Mouse (Mus musculus): ENCODE results near the gene Gm11060. TPM values are rescaled to one million over a fixed set of nuclear protein-coding genes. Genes with fewer than 3 reads are reported as not detected.

Gene Gm11060
- polyA plus RNA-seq, 1 experiment from 2014 or later = not detected

GRCm38 (mm10) chr2:105086081-105086480 is 5.7 kb upstream of the Gm11060 start:
- H3K4me2 ChIP-seq = no peak overlapping the region
- no peaks in the 10 kb centered on the region for H3K36me3 ChIP-seq
- H3K27me3 ChIP-seq = no peaks in the 10 kb centered on the region
- peaks cover 15% of the 10 kb centered on the region for H3K4me1 ChIP-seq
- no peaks in the 10 kb centered on the region for H3K9me3 ChIP-seq
- no peak for ATAC-seq (ENCODE audit: borderline replicate concordance, extremely low read depth, low FRiP score, low TSS enrichment)
- 93% methylated on average over 3 of the region's 3 CpGs for WGBS
- no peak overlapping the region for H3K4me3 ChIP-seq
- H3K9ac ChIP-seq = no peak overlapping the region
- H3K27ac ChIP-seq = no peak overlapping the region

DNA sequence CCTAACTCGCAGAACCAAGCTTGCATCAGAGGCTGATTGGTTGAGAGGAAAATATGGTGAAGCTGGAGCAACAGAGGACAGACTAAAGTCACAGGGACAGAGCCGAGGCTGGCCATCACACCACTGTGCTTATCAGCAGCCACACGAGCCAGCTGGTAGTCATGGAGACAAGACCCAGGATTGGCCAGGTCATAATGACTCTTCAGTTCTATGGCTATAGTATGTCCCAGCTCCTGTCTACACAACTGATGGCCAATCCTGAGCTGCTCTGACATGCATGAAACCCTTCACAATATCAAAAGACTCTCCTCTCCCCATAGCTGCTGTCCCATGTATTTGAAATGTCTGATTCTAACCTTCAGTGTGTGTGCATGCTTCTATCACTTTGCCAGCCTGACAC is 3.8 kb upstream of the Gm11060 start:
- H3K27ac ChIP-seq = no peak overlapping the region
- no peak overlapping the region for H3K9ac ChIP-seq
- no peaks in the 10 kb centered on the region for H3K27me3 ChIP-seq
- ATAC-seq (ENCODE audit: borderline replicate concordance, extremely low read depth, low FRiP score, low TSS enrichment) = no peak
- WGBS = 56% methylated on average over 3 of the region's 3 CpGs
- no peak overlapping the region for H3K4me2 ChIP-seq
- H3K36me3 ChIP-seq = no peaks in the 10 kb centered on the region
- H3K4me3 ChIP-seq = no peak overlapping the region
- H3K4me1 ChIP-seq = peaks cover 15% of the 10 kb centered on the region
- H3K9me3 ChIP-seq = no peaks in the 10 kb centered on the region

GRCm38 (mm10) chr2:105089083-105089482 is 2.7 kb upstream of the Gm11060 start:
- Histone ChIP-seq H3K27me3 (no peaks in the 10 kb centered on the region), H3K4me1 (peaks cover 15% of the 10 kb centered on the region), H3K4me2 (no peak overlapping the region), H3K9ac (no peak overlapping the region), H3K27ac (no peak overlapping the region), H3K36me3 (no peaks in the 10 kb centered on the region), H3K4me3 (no peak overlapping the region), H3K9me3 (no peaks in the 10 kb centered on the region)
- 45% methylated on average over 4 of the region's 4 CpGs for WGBS
- no peak for ATAC-seq (ENCODE audit: borderline replicate concordance, extremely low read depth, low FRiP score, low TSS enrichment)

DNA sequence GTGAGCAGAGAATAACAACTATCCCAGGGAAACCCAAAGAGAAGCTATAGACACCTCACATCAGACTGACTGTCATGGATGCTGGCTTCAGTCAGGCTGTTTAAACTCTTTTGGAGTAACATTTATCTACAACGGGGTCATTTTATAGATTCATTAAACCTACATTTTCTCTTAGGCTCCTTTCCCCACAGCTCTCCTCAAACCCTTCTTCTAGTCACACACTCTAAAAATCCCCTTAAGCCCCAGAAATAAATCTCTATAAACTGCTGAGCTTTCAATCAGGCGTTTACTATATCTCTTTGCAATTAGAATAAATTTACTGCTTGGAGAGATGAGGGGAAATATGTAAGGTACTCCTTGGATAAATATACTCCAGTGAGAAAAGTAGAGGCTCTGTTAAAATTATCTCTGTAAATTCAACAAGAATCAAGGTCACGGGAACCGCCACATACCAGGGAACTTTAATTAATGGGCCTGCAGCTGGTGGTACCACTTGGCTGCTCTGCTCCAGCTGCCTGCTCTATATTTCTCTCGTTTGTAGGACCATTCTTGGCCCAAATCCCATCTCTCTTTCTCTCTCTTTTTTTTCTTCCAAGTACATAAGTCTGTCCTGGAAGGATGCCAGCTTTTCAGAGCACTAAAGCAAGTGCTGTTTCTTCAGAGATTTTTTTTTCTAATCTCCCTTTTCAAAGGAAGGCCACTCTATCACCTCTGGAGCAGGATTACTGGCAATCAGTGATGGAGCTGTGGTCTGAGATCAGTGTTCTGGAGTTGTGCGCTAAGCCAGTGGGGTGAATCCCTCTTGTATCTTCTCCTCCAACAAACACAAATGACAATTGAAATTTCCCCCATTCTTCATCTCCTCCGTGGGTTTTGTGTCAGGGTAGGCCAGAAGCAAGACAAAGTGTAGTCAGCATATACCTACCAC is 2.0 kb upstream of the Gm11060 start:
- WGBS = 18% methylated on average over 7 of the region's 7 CpGs

DNA sequence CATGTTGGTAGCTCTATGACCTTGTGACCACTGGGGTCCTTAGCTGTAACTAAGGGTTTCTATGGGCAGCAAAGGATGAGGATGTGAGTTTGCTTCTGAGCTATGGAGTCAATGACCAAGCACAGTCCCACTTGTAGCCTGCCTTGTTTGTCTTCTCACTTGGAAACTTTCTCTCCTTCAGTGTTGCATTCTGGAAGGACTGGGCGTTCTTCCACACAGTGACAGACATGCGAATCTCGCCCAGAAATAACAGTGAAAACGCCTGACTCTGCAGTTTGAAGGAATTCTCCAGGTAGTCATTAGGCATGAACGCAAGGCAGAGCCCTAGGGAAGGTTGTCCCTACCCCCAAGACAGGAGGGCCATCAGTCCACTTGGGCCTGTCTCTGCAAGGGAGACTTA is 827 bp upstream of the Gm11060 start:
- 66% methylated on average over 5 of the region's 5 CpGs for WGBS
- ATAC-seq (ENCODE audit: borderline replicate concordance, extremely low read depth, low FRiP score, low TSS enrichment) = no peak

More for the DNA sequence above, 2.0 kb upstream of the Gm11060 start:
- no peak overlapping the region for H3K4me2 ChIP-seq
- peak; percentile 42; the same call in 1 of the 2 replicates for ATAC-seq (ENCODE audit: borderline replicate concordance, extremely low read depth, low FRiP score, low TSS enrichment)
- no peak overlapping the region for H3K27ac ChIP-seq
- H3K4me1 ChIP-seq = peaks cover 15% of the 10 kb centered on the region
- no peak overlapping the region for H3K9ac ChIP-seq
- no peaks in the 10 kb centered on the region for H3K27me3 ChIP-seq
- H3K36me3 ChIP-seq = no peaks in the 10 kb centered on the region
- H3K4me3 ChIP-seq = no peak overlapping the region
- no peaks in the 10 kb centered on the region for H3K9me3 ChIP-seq

DNA sequence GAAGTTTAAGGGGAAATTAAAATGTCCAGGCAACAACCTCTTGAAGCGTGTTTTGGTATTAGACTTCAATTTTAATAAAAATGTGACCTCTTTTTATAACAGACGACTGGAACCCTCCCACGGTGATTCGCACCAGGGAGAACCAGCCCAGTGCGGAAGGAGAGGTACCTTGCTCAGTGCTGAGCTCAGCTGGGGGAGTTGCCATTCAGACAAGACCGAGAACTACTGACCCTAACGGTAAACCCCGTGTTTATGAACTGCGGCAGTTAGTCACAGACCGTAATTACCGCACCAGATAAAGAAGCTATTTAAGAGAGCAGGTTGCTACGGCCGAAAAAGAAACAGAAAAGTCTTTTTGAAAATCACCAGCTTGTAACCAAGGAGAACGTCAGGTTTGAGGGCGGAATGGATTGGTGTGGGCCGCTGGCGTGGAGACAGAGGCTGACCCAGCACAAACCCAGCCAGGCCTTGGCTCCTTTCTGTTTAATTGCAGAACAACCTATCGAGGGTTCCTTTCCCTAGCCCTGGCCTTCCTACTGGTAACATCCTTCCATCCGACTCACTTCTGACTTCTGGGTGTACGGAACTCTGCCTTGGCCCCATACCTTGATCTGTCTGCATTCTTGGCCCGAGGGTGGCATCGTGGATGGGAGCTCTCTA is 5.6 kb downstream of the Gm11060 start:
- WGBS = 85% methylated on average over 22 of the region's 22 CpGs
- Histone ChIP-seq H3K27ac (no peak overlapping the region), H3K27me3 (no peaks in the 10 kb centered on the region)

More for the DNA sequence above, 827 bp upstream of the Gm11060 start:
- no peaks in the 10 kb centered on the region for H3K27me3 ChIP-seq
- no peak overlapping the region for H3K4me3 ChIP-seq
- H3K4me2 ChIP-seq = no peak overlapping the region
- H3K4me1 ChIP-seq = peaks cover 15% of the 10 kb centered on the region
- H3K36me3 ChIP-seq = no peaks in the 10 kb centered on the region
- no peak overlapping the region for H3K27ac ChIP-seq
- H3K9ac ChIP-seq = no peak overlapping the region
- H3K9me3 ChIP-seq = no peaks in the 10 kb centered on the region

DNA sequence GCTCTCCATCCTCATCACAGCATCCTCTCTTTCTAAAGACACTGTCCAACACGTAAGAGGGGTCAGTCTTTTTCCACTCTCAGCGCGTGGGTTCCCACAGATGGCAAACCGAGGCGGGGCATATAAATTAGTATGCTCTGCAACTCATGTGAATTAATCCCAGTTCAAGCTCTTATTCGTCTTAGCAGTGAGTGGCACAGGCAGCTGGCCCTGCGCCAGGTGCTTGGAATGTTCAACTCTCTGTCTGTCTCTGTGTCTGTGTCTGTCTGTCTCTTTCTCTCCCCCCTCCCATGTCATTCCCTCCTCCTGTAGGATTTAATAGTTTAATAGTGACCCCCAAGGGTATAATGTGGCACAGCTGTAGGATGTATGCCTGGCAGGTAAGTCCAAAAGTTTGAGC is 7.6 kb downstream of the Gm11060 start:
- no peaks in the 10 kb centered on the region for H3K4me1 ChIP-seq

More for the DNA sequence above, 5.6 kb downstream of the Gm11060 start:
- no peaks in the 10 kb centered on the region for H3K9me3 ChIP-seq
- no peak overlapping the region for H3K4me2 ChIP-seq
- no peak for ATAC-seq (ENCODE audit: borderline replicate concordance, extremely low read depth, low FRiP score, low TSS enrichment)
- no peak overlapping the region for H3K9ac ChIP-seq
- no peak overlapping the region for H3K4me3 ChIP-seq
- H3K4me1 ChIP-seq = no peaks in the 10 kb centered on the region
- H3K36me3 ChIP-seq = no peaks in the 10 kb centered on the region

GRCm38 (mm10) chr2:105100541-105100940 is 8.7 kb downstream of the Gm11060 start:
- no peaks in the 10 kb centered on the region for H3K36me3 ChIP-seq
- H3K9me3 ChIP-seq = no peaks in the 10 kb centered on the region
- no peak overlapping the region for H3K4me3 ChIP-seq
- H3K4me2 ChIP-seq = no peak overlapping the region
- no peak for ATAC-seq (ENCODE audit: borderline replicate concordance, extremely low read depth, low FRiP score, low TSS enrichment)
- 58% methylated on average over 7 of the region's 7 CpGs for WGBS
- no peaks in the 10 kb centered on the region for H3K4me1 ChIP-seq
- H3K27me3 ChIP-seq = no peaks in the 10 kb centered on the region
- no peak overlapping the region for H3K27ac ChIP-seq
- H3K9ac ChIP-seq = no peak overlapping the region

More for the DNA sequence above, 7.6 kb downstream of the Gm11060 start:
- no peaks in the 10 kb centered on the region for H3K36me3 ChIP-seq
- no peak overlapping the region for H3K4me3 ChIP-seq
- H3K4me2 ChIP-seq = no peak overlapping the region
- ATAC-seq (ENCODE audit: borderline replicate concordance, extremely low read depth, low FRiP score, low TSS enrichment) = no peak
- H3K9ac ChIP-seq = no peak overlapping the region
- no peak overlapping the region for H3K27ac ChIP-seq
- no peaks in the 10 kb centered on the region for H3K9me3 ChIP-seq
- H3K27me3 ChIP-seq = no peaks in the 10 kb centered on the region
- WGBS = 67% methylated on average over 7 of the region's 7 CpGs

- peak; percentile 80; the same call in 1 of the 2 replicates for ATAC-seq (ENCODE audit: borderline replicate concordance, extremely low read depth, low FRiP score, low TSS enrichment)
- no peaks in the 10 kb centered on the region for H3K9me3 ChIP-seq
- H3K4me2 ChIP-seq = no peak overlapping the region
- H3K4me3 ChIP-seq = no peak overlapping the region
- WGBS = 19% methylated on average over 6 of the region's 6 CpGs
- no peak overlapping the region for H3K9ac ChIP-seq
- H3K4me1 ChIP-seq = no peaks in the 10 kb centered on the region
- H3K27me3 ChIP-seq = peaks cover 18% of the 10 kb centered on the region
- no peak overlapping the region for H3K27ac ChIP-seq
- H3K36me3 ChIP-seq = no peaks in the 10 kb centered on the region
These were observed 16.9 kb downstream of the Gm11060 start for GRCm38 (mm10) chr2:105108703-105109158.

DNA sequence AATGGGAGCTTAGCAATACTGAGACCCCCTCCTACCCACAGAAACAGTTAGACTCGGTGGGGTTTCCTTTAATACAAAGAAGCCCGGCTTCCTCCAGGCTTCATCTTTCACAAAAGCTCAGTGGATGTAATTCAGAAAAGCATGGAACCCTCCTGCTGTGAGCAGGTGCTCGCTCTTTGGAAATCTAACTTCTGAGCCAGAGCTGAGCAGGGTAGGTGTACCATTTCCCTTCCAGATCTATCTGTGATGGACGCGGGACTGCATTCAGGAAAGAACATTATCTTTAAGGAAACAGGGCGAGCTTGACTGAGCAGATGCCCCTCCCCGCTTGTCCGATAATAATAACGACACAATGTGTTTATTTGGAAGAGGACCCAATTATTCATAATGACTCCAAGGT is 22.3 kb downstream of the Gm11060 start:
- Histone ChIP-seq H3K4me1 (no peaks in the 10 kb centered on the region), H3K36me3 (no peaks in the 10 kb centered on the region), H3K27me3 (peaks cover 58% of the 10 kb centered on the region), H3K27ac (no peak overlapping the region), H3K4me2 (no peak overlapping the region), H3K9me3 (no peaks in the 10 kb centered on the region), H3K4me3 (no peak overlapping the region), H3K9ac (no peak overlapping the region)
- no peak for ATAC-seq (ENCODE audit: borderline replicate concordance, extremely low read depth, low FRiP score, low TSS enrichment)
- WGBS = 37% methylated on average over 9 of the region's 9 CpGs

DNA sequence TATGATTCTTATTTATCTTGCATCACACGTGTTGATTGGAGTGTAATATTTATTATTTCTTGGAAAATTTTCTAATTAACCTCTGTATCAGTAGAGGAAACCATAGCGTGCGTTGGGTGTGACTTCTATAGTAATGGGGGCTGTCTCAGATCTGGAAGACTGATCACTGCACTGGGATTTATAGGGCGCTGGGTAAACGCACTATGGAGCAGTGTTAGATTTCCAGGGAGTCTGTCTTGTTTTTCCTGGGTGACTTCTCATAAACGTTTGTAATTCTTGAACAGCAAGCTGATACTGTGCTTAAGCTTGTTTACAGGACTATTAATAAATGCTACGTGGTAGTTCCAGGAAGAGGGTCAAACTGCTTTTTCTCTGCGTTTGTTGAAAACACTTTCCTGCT is 25.9 kb downstream of the Gm11060 start:
- Histone ChIP-seq H3K27me3 (peaks cover 84% of the 10 kb centered on the region), H3K9me3 (no peaks in the 10 kb centered on the region), H3K4me1 (0 out of 2 replicates have a peak, but pooled peaks cover under 1% of the 10 kb centered on the region), H3K9ac (no peak overlapping the region), H3K36me3 (no peaks in the 10 kb centered on the region), H3K27ac (no peak overlapping the region), H3K4me2 (no peak overlapping the region), H3K4me3 (no peak overlapping the region)
- no peak for ATAC-seq (ENCODE audit: borderline replicate concordance, extremely low read depth, low FRiP score, low TSS enrichment)
- 42% methylated on average over 8 of the region's 8 CpGs for WGBS

GRCm38 (mm10) chr2:105122216-105122615 is 30.4 kb downstream of the Gm11060 start:
- H3K36me3 ChIP-seq = no peaks in the 10 kb centered on the region
- H3K27ac ChIP-seq = no peak overlapping the region
- no peak overlapping the region for H3K4me3 ChIP-seq
- ATAC-seq (ENCODE audit: borderline replicate concordance, extremely low read depth, low FRiP score, low TSS enrichment) = no peak
- peaks cover 97% of the 10 kb centered on the region for H3K27me3 ChIP-seq
- H3K9me3 ChIP-seq = no peaks in the 10 kb centered on the region
- no peak overlapping the region for H3K4me2 ChIP-seq
- 9% methylated on average over 8 of the region's 8 CpGs for WGBS
- peaks cover 15% of the 10 kb centered on the region for H3K4me1 ChIP-seq
- H3K9ac ChIP-seq = no peak overlapping the region

Measured in lung, embryonic 15.5 days (tissue).